Comparison of ENCODE assay signal across 26 mouse cellular contexts in the genomic region with DNA sequence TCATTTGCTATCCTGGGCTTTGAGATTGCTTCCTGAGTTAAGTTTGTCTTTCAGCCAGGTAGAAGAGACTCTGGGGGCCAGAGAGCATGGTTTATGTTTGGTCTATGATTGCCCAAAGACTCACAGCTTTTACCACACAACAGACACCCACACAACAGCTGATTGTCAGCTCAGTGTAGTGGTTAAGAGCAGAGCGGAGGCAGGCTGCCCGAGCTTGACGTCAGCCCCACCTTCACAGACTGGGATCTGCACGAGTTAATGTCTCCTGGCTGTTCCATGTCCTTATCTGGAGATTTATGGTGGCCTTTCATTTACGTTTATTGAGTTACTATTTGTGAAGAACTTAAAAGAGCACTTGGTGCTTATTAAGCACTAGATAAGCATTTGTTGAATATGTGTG. TPM values are rescaled to one million over a fixed set of nuclear protein-coding genes. Genes with fewer than 3 reads are reported as not detected.
DNase-seq lines count a peak whose midpoint lies in the region; ATAC-seq and TF ChIP-seq lines count a peak whose summit lies in the region.
"Had no signal": no experiment of that assay in that cellular context is flagged by ENCODE, and none has a peak within 500 bp of the region (broad histone marks: within the 10 kb centered on the region; RNA-seq: fewer than 3 reads in every experiment).

No protein-coding gene starts in this region.

- no peaks in the 10 kb centered on the region for H3K27me3 ChIP-seq in hindbrain, embryonic 15.5 days
- no peaks in the 10 kb centered on the region for H3K27me3 ChIP-seq in hindbrain, embryonic 14.5 days (ENCODE audit: control insufficient read depth, insufficient read depth, low read length)
- H3K27me3 ChIP-seq in intestine, postnatal 0 days (replicated peaks; ENCODE audit: control insufficient read depth, insufficient read depth, low read length) = no peaks in the 10 kb centered on the region
- H3K27me3 ChIP-seq: embryonic facial prominence, embryonic 15.5 days; limb, embryonic 13.5 days; liver, embryonic 12.5 days; midbrain, embryonic 12.5 days; neural tube, embryonic 12.5 days had no signal

- no peak for TF ChIP-seq CTCF in intestine, postnatal 0 days (IDR thresholded peaks at IDR 0.05; ENCODE audit: low read depth)

- H3K36me3 ChIP-seq in hindbrain, embryonic 15.5 days = peaks cover 30% of the 10 kb centered on the region
- H3K36me3 ChIP-seq in hindbrain, embryonic 14.5 days (replicated peaks; ENCODE audit: control insufficient read depth, insufficient read depth) = peaks cover 55% of the 10 kb centered on the region
- H3K36me3 ChIP-seq in intestine, postnatal 0 days (ENCODE audit: control insufficient read depth, insufficient read depth) = no peaks in the 10 kb centered on the region
- H3K36me3 ChIP-seq: embryonic facial prominence, embryonic 15.5 days; heart, embryonic 12.5 days; limb, embryonic 13.5 days; liver, embryonic 12.5 days had no signal

- H3K9me3 ChIP-seq in hindbrain, embryonic 15.5 days = no peaks in the 10 kb centered on the region
- no peaks in the 10 kb centered on the region for H3K9me3 ChIP-seq in hindbrain, embryonic 14.5 days (ENCODE audit: control insufficient read depth, low read length)
- H3K9me3 ChIP-seq in intestine, postnatal 0 days (ENCODE audit: control insufficient read depth) = no peaks in the 10 kb centered on the region
- H3K9me3 ChIP-seq: embryonic facial prominence, embryonic 15.5 days; heart, embryonic 12.5 days; hindbrain, embryonic 10.5 days; limb, embryonic 13.5 days; liver, embryonic 12.5 days; midbrain, embryonic 12.5 days; neural tube, embryonic 12.5 days had no signal

- no peak overlapping the region for H3K9ac ChIP-seq in hindbrain, embryonic 15.5 days
- H3K9ac ChIP-seq in hindbrain, embryonic 14.5 days = no peak overlapping the region
- no peak overlapping the region for H3K9ac ChIP-seq in intestine, postnatal 0 days (ENCODE audit: low read depth, low read length)
- H3K9ac ChIP-seq: embryonic facial prominence, embryonic 15.5 days; heart, embryonic 12.5 days; limb, embryonic 13.5 days; liver, embryonic 12.5 days; midbrain, embryonic 12.5 days; neural tube, embryonic 12.5 days had no signal

- 0 out of 2 replicates have a peak, but pooled peaks have one; percentile 34 for ATAC-seq in hindbrain, embryonic 15.5 days (ENCODE audit: low FRiP score, low read depth)
- no peak for ATAC-seq in hindbrain, embryonic 14.5 days (ENCODE audit: low FRiP score)
- ATAC-seq in intestine, postnatal 0 days = no peak
- ATAC-seq: CD4-positive, CD25-positive, alpha-beta regulatory T cell, adult 4 months; forebrain, embryonic 14.5 days; inflammation-experienced regulatory T-cells, adult 6 months; liver, embryonic 12.5 days had no signal

- H3K27ac ChIP-seq in hindbrain, embryonic 15.5 days (replicated peaks) = no peak overlapping the region
- H3K27ac ChIP-seq in hindbrain, embryonic 14.5 days = no peak overlapping the region
- no peak overlapping the region for H3K27ac ChIP-seq in intestine, postnatal 0 days (ENCODE audit: low read depth, low read length)
- H3K27ac ChIP-seq: embryonic facial prominence, embryonic 15.5 days; hindbrain, embryonic 10.5 days; limb, embryonic 13.5 days; liver, embryonic 12.5 days; midbrain, embryonic 12.5 days; neural tube, embryonic 12.5 days had no signal

- WGBS in hindbrain, embryonic 15.5 days = 83% methylated on average over 5 of the region's 5 CpGs
- 79% methylated on average over 5 of the region's 5 CpGs for WGBS in hindbrain, embryonic 14.5 days
- 17% methylated on average over 5 of the region's 5 CpGs for WGBS in intestine, postnatal 0 days

- H3K4me1 ChIP-seq in hindbrain, embryonic 15.5 days (replicated peaks) = peaks cover 4% of the 10 kb centered on the region
- H3K4me1 ChIP-seq in hindbrain, embryonic 14.5 days (replicated peaks; ENCODE audit: control insufficient read depth, insufficient read depth, low read length) = peaks cover under 1% of the 10 kb centered on the region; the same call in 1 of the 2 replicates
- no peaks in the 10 kb centered on the region for H3K4me1 ChIP-seq in intestine, postnatal 0 days (replicated peaks; ENCODE audit: control insufficient read depth, insufficient read depth, low read length)
- H3K4me1 ChIP-seq: heart, embryonic 12.5 days; hindbrain, embryonic 10.5 days; midbrain, embryonic 12.5 days; neural tube, embryonic 12.5 days had no signal

- no peak for DNase-seq in hindbrain, embryonic 14.5 days (ENCODE audit: low spot score)
- peak; percentile 35 to 69 for DNase-seq in left cerebral cortex, postnatal 25 days (ENCODE audit: low spot score in 2 of 2)
- DNase-seq in left cerebral cortex, postnatal 4 days = no peak
- peak; percentile 74 for DNase-seq in brain, adult 2 months (ENCODE audit: low read depth, low spot score)
- DNase-seq in embryo, embryonic 9.5 days (ENCODE audit: extremely low spot score) = no peak
- DNase-seq: adrenal gland, postnatal 14 days; cerebellum, adult 9-10 months; gastrocnemius, postnatal 25 days; heart, adult 18-20 months; heart, postnatal 10 days; kidney, postnatal 25 days; lung, adult 18-20 months; lung, postnatal 10 days had no signal

- no peak overlapping the region for H3K4me3 ChIP-seq in hindbrain, embryonic 15.5 days
- H3K4me3 ChIP-seq in hindbrain, embryonic 14.5 days (replicated peaks; ENCODE audit: low read length) = no peak overlapping the region
- H3K4me3 ChIP-seq in intestine, postnatal 0 days (ENCODE audit: low read depth, low read length) = no peak overlapping the region
- H3K4me3 ChIP-seq: embryonic facial prominence, embryonic 15.5 days; heart, embryonic 12.5 days; hindbrain, embryonic 10.5 days; limb, embryonic 13.5 days; liver, embryonic 12.5 days; midbrain, embryonic 12.5 days; neural tube, embryonic 12.5 days had no signal

- intact Hi-C loops in left cerebral cortex, postnatal 25 days (cut with DNase I) = no loop called here
- intact Hi-C loops in left cerebral cortex, postnatal 4 days (cut with DNase I) = no loop called here

- H3K4me2 ChIP-seq in hindbrain, embryonic 15.5 days = no peak overlapping the region
- no peak overlapping the region for H3K4me2 ChIP-seq in hindbrain, embryonic 14.5 days (replicated peaks)
- H3K4me2 ChIP-seq in intestine, postnatal 0 days (replicated peaks; ENCODE audit: low read depth) = peak overlapping the region; percentile 37
- H3K4me2 ChIP-seq: embryonic facial prominence, embryonic 15.5 days; heart, embryonic 12.5 days; limb, embryonic 13.5 days; liver, embryonic 12.5 days; midbrain, embryonic 12.5 days; neural tube, embryonic 12.5 days had no signal

RNA-seq across cellular contexts. Expression of gene Dpysl5, which starts 43.9 kb away (rescaled TPM):
- polyA plus RNA-seq in hindbrain, embryonic 15.5 days (2015; fragmentation: Nextera tagmentation; extraction: Ambion mirVana) = 208 and 265 TPM in 2 replicates
- polyA plus RNA-seq in hindbrain, embryonic 14.5 days (2014; fragmentation: Nextera tagmentation; extraction: Ambion mirVana) = 202 and 220 TPM in 2 replicates
- 10 to 100 TPM; 27.7 to 31.5 TPM for total RNA-seq in left cerebral cortex, postnatal 25 days (2021)
- total RNA-seq in left cerebral cortex, postnatal 4 days (2021) = 100 to 1,000 TPM; 797 to 798 TPM
- polyA plus RNA-seq in intestine, postnatal 0 days (2015; fragmentation: Nextera tagmentation; extraction: Ambion mirVana) = 2.7 and 3.0 TPM in 2 replicates
- total RNA-seq: megakaryocyte progenitor cell, adult 5-6 weeks had no signal
- polyA plus RNA-seq: CD4-positive, CD25-positive, alpha-beta regulatory T cell, adult 4 months had no signal

RNA-seq across cellular contexts. Expression of gene Mapre3, which starts 59.2 kb away (rescaled TPM):
- polyA plus RNA-seq in hindbrain, embryonic 15.5 days (2015; fragmentation: Nextera tagmentation; extraction: Ambion mirVana) = 138 and 157 TPM in 2 replicates
- polyA plus RNA-seq in hindbrain, embryonic 14.5 days (2014; fragmentation: Nextera tagmentation; extraction: Ambion mirVana) = 124 and 139 TPM in 2 replicates
- total RNA-seq in left cerebral cortex, postnatal 25 days (2021) = 100 to 1,000 TPM; 210 to 224 TPM
- total RNA-seq in left cerebral cortex, postnatal 4 days (2021) = 100 to 1,000 TPM; 143 to 144 TPM
- 25.3 and 25.5 TPM in 2 replicates for polyA plus RNA-seq in intestine, postnatal 0 days (2015; fragmentation: Nextera tagmentation; extraction: Ambion mirVana)

Comparison
In these comparisons a context has a peak if more than half of its experiments do, and no peak if none do; other contexts are left out.
1. DNase-seq: peak in left cerebral cortex, postnatal 25 days (2 of 2) and brain, adult 2 months (single experiment); none in hindbrain, embryonic 14.5 days (single experiment), left cerebral cortex, postnatal 4 days (single experiment) and embryo, embryonic 9.5 days (single experiment).
2. RNA of gene Dpysl5, which starts 43.9 kb away (polyA plus RNA-seq): 208 to 265 TPM in hindbrain, embryonic 15.5 days and 202 to 220 TPM in hindbrain, embryonic 14.5 days; 2.7 to 3.0 TPM in intestine, postnatal 0 days; every median in the first group is over 10 times any median in the second.